Mouse (Mus musculus): Measurements from ENCODE around the gene 1700061G19Rik. TPM values are rescaled to one million over a fixed set of nuclear protein-coding genes. Genes with fewer than 3 reads are reported as not detected.
"Not testable (repeated sequence)": the region's sequence is repeated elsewhere in the genome, so short reads cannot be mapped to it uniquely, and the experiment has no call there.

1700061G19Rik gene
- polyA plus RNA-seq, 1 experiment from 2014 or later: 0.14 TPM

DNA sequence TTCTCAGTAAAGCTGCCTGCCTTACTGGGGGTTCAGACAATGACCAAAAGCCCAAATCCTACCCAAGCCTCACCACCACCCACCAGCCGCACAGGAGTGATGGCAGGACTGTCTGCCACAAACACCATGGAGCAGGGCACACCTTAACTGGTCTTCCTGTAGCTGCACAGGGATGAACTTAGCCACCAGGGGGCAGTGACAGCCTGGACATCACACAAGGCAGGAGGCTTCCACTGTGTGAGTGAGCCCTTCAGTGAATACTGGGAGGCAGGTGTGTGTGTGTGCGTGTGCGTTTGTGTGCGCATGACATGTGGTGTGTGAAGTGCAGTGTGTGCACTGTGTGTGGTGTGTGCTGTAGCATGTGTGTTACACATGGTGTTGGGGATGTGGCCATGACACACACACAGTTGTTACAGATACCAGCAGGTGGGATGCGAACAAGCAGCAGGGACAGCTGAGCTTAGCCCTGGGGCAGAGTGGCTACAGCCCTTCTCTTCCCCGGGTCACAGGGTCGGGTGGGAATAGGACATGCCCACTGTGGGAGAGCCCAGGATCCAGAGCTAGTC is 22.4 kb downstream of the 1700061G19Rik start:
- no peak overlapping the region for H3K9ac ChIP-seq (ENCODE audit: low read depth, low read length)
- no peak overlapping the region for H3K27ac ChIP-seq (replicated peaks; ENCODE audit: low read depth, low read length)
- peak; percentile 76 for DNase-seq (ENCODE audit: low spot score)
- H3K4me2 ChIP-seq (ENCODE audit: low read depth, low read length): no peak overlapping the region
- ATAC-seq (ENCODE audit: low read depth): peak; percentile 82
- peaks cover 97% of the 10 kb centered on the region for H3K36me3 ChIP-seq (ENCODE audit: control insufficient read depth, insufficient read depth, low read length)
- no peaks in the 10 kb centered on the region for H3K9me3 ChIP-seq (ENCODE audit: control insufficient read depth, low read length)
- 82% methylated on average over 7 of the region's 7 CpGs for WGBS
- H3K27me3 ChIP-seq (replicated peaks; ENCODE audit: control insufficient read depth, insufficient read depth, low read length): no peaks in the 10 kb centered on the region
- H3K4me1 ChIP-seq (ENCODE audit: control insufficient read depth, insufficient read depth, low read length): no peaks in the 10 kb centered on the region
- H3K4me3 ChIP-seq (ENCODE audit: low read depth, low read length): no peak overlapping the region

DNA sequence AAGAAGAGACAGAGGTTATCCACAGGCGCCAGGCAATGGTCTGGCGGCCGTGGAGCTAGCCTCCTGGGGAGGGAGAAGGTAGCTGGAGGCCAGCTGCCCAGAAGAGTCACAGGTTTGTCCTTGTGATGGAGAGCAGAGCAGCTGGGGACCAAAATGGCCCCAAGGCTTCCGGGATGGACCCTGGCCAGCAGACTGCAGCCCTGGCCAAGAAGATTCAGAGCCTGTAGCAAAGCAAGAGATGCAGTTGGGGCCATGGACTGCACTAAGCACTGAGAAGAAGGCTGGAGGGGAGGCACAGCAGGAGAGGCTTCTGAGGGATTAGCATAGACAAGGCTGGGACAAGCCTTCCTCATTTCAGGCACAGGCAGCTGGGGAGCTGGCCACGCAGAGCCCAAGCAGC is 27.4 kb downstream of the 1700061G19Rik start:
- Histone ChIP-seq H3K4me2 (ENCODE audit: low read depth, low read length) (no peak overlapping the region), H3K36me3 (ENCODE audit: control insufficient read depth, insufficient read depth, low read length) (peaks cover 75% of the 10 kb centered on the region), H3K9me3 (ENCODE audit: control insufficient read depth, low read length) (no peaks in the 10 kb centered on the region), H3K9ac (ENCODE audit: low read depth, low read length) (no peak overlapping the region), H3K27me3 (replicated peaks; ENCODE audit: control insufficient read depth, insufficient read depth, low read length) (no peaks in the 10 kb centered on the region), H3K27ac (replicated peaks; ENCODE audit: low read depth, low read length) (no peak overlapping the region), H3K4me3 (ENCODE audit: low read depth, low read length) (no peak overlapping the region), H3K4me1 (ENCODE audit: control insufficient read depth, insufficient read depth, low read length) (no peaks in the 10 kb centered on the region)
- 90% methylated on average over 4 of the region's 5 CpGs for WGBS
- no peak for ATAC-seq (ENCODE audit: low read depth)
- DNase-seq (ENCODE audit: low spot score): no peak

DNA sequence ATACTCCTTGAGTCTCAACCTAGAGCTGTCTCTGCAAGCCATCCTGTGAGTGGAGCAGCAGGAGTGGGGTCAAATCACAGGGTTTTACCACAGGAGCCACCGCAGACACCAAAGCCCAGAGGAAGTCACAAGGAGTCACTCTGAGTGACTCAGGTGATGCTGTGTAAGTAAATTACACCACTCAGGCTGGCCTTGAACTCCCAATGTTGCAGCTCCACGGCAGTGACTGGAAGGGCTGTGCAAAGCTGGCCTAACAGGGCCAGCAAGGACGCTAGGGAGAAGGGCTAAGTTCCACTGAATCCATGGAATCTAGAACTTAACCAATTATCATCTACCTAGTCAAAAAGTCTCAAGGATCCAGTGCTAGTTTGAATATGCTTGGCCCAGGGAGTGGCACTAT is 30.9 kb downstream of the 1700061G19Rik start:
- no peak for ATAC-seq (ENCODE audit: low read depth)
- H3K4me1 ChIP-seq (ENCODE audit: control insufficient read depth, insufficient read depth, low read length): no peaks in the 10 kb centered on the region
- no peak overlapping the region for H3K4me2 ChIP-seq (ENCODE audit: low read depth, low read length)
- no peak overlapping the region for H3K9ac ChIP-seq (ENCODE audit: low read depth, low read length)
- H3K36me3 ChIP-seq (ENCODE audit: control insufficient read depth, insufficient read depth, low read length): peaks cover 56% of the 10 kb centered on the region
- WGBS: 86% methylated on average over 3 of the region's 3 CpGs
- no peaks in the 10 kb centered on the region for H3K27me3 ChIP-seq (replicated peaks; ENCODE audit: control insufficient read depth, insufficient read depth, low read length)
- H3K27ac ChIP-seq (replicated peaks; ENCODE audit: low read depth, low read length): no peak overlapping the region
- no peak overlapping the region for H3K4me3 ChIP-seq (ENCODE audit: low read depth, low read length)
- DNase-seq (ENCODE audit: low spot score): no peak
- H3K9me3 ChIP-seq (ENCODE audit: control insufficient read depth, low read length): no peaks in the 10 kb centered on the region

DNA sequence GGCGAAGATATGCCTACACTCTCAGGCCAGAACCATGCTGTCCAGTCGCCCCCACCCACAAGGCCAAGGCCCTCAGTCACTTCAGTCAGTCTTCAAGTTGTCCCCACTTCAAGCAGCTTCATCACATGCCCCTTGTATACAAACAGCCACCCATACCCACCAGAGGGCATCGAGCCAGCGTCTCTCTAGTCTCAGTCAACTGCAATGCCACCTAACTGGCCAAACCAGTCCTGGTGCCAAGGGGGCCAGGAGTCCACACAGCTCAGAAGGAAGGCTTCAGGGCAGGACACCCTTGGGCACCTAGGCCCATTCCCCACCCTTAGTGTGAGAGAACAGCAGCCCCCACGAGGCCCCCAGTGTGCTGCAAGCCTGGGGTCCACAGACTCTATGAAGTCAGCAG is 31.8 kb downstream of the 1700061G19Rik start:
- Histone ChIP-seq H3K9ac (ENCODE audit: low read depth, low read length) (no peak overlapping the region), H3K4me1 (ENCODE audit: control insufficient read depth, insufficient read depth, low read length) (no peaks in the 10 kb centered on the region), H3K4me2 (ENCODE audit: low read depth, low read length) (no peak overlapping the region), H3K9me3 (ENCODE audit: control insufficient read depth, low read length) (no peaks in the 10 kb centered on the region), H3K36me3 (ENCODE audit: control insufficient read depth, insufficient read depth, low read length) (peaks cover 56% of the 10 kb centered on the region), H3K27ac (replicated peaks; ENCODE audit: low read depth, low read length) (no peak overlapping the region), H3K4me3 (ENCODE audit: low read depth, low read length) (no peak overlapping the region), H3K27me3 (replicated peaks; ENCODE audit: control insufficient read depth, insufficient read depth, low read length) (no peaks in the 10 kb centered on the region)
- peak; percentile 58 for DNase-seq (ENCODE audit: low spot score)
- ATAC-seq (ENCODE audit: low read depth): peak; percentile 64; the same call in 1 of the 2 replicates
- WGBS: 91% methylated on average over 5 of the region's 5 CpGs

DNA sequence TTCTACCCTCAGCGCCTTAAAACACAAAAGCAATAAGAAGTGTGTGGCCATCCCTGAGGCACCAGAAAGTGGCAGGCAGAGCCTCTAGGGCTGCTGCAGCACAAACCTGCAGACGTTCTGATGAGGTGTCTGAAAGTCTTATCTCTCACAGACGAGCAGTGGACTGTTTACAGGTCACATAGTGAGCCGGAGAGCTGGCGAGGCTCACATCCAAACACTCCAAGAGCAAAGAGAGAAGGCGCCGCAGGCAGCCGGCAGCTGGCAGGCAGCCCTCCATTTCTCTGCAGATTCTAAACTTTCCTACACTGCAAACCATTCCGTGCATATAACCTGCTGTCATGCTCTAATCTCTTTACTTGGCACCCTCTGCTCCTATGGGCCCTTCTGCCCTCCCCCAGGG is 32.6 kb downstream of the 1700061G19Rik start:
- ATAC-seq (ENCODE audit: low read depth) (peak; percentile 30; the same call in 1 of the 2 replicates), DNase-seq (ENCODE audit: low spot score) (no peak)
- no peaks in the 10 kb centered on the region for H3K4me1 ChIP-seq (ENCODE audit: control insufficient read depth, insufficient read depth, low read length)
- H3K9me3 ChIP-seq (ENCODE audit: control insufficient read depth, low read length): no peaks in the 10 kb centered on the region
- no peak overlapping the region for H3K4me3 ChIP-seq (ENCODE audit: low read depth, low read length)
- no peak overlapping the region for H3K27ac ChIP-seq (replicated peaks; ENCODE audit: low read depth, low read length)
- peaks cover 53% of the 10 kb centered on the region for H3K36me3 ChIP-seq (ENCODE audit: control insufficient read depth, insufficient read depth, low read length)
- 86% methylated on average over 9 of the region's 9 CpGs for WGBS
- no peaks in the 10 kb centered on the region for H3K27me3 ChIP-seq (replicated peaks; ENCODE audit: control insufficient read depth, insufficient read depth, low read length)
- no peak overlapping the region for H3K4me2 ChIP-seq (ENCODE audit: low read depth, low read length)
- H3K9ac ChIP-seq (ENCODE audit: low read depth, low read length): no peak overlapping the region

DNA sequence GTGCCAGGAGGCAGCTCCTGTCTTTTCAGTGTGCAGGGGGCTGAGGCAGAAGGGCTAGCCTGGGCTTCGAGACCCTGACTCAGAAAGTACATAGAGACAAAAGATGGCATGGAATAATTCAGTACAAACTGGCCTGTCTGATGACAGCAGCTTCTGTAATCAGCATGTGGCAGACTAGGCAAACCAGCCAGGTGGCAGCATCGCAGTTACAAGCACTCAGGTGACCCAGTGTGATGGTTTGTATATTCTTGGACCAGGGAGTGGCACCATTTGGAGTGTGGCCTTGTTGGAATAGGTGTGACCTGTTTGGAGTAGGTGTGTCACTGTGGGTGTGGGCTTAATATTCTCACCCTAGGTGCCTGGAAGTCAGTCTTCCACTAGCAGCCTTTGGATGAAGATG is 34.5 kb downstream of the 1700061G19Rik start:
- H3K27ac ChIP-seq (replicated peaks; ENCODE audit: low read depth, low read length); H3K27me3 ChIP-seq (replicated peaks; ENCODE audit: control insufficient read depth, insufficient read depth, low read length); H3K4me1 ChIP-seq (ENCODE audit: control insufficient read depth, insufficient read depth, low read length); H3K4me3 ChIP-seq (ENCODE audit: low read depth, low read length); ATAC-seq (ENCODE audit: low read depth); DNase-seq (ENCODE audit: low spot score); H3K9me3 ChIP-seq (ENCODE audit: control insufficient read depth, low read length); H3K4me2 ChIP-seq (ENCODE audit: low read depth, low read length); H3K9ac ChIP-seq (ENCODE audit: low read depth, low read length): not testable (repeated sequence)
- 90% methylated on average over 2 of the region's 2 CpGs for WGBS
- H3K36me3 ChIP-seq (ENCODE audit: control insufficient read depth, insufficient read depth, low read length): peaks cover 53% of the 10 kb centered on the region

DNA sequence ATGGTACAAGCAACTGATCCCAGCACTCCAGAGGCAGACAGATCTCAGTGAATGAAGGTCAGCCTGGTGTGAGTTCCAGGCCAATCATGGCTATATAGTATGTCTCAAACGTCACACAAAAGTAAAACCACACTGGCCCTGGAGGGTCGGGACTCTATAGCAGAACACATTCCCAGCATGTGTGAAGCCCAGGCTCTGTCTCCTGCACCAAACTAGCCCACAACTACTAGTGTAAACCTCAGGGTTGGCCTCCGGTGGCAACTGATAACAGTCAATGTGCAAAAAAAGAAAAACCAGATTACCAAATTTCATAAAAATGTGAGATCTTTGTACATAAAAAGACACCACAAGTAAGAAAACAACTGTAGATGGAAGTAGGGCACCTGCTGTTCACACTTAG is 37.7 kb downstream of the 1700061G19Rik start:
- Histone ChIP-seq H3K9me3 (ENCODE audit: control insufficient read depth, low read length) (no peaks in the 10 kb centered on the region), H3K4me3 (ENCODE audit: low read depth, low read length) (no peak overlapping the region), H3K27ac (replicated peaks; ENCODE audit: low read depth, low read length) (no peak overlapping the region), H3K4me2 (ENCODE audit: low read depth, low read length) (no peak overlapping the region), H3K4me1 (ENCODE audit: control insufficient read depth, insufficient read depth, low read length) (no peaks in the 10 kb centered on the region), H3K9ac (ENCODE audit: low read depth, low read length) (no peak overlapping the region), H3K27me3 (replicated peaks; ENCODE audit: control insufficient read depth, insufficient read depth, low read length) (no peaks in the 10 kb centered on the region), H3K36me3 (ENCODE audit: control insufficient read depth, insufficient read depth, low read length) (peaks cover 62% of the 10 kb centered on the region)
- ATAC-seq (ENCODE audit: low read depth) (no peak), DNase-seq (ENCODE audit: low spot score) (no peak)
- 83% methylated on average over 3 of the region's 3 CpGs for WGBS

DNA sequence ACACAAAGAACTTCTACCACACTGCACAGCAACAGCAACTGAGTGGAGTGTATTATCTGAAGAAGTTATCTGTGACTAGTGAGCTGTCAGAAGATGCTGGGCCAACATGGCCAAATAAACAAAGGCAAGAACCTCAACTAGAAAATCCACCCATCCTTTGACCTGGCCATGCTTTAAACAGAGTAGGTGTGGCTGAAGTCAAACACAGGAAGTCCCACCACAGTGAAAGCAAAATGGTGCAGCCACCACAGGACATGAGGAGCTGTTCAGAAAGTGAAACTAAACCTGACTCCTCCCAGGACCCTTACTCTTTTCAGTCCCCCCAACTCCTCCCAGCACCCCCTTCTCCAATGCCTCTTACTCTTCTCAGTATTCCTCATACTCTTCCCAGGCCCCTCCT is 38.2 kb downstream of the 1700061G19Rik start:
- peaks cover 65% of the 10 kb centered on the region for H3K36me3 ChIP-seq (ENCODE audit: control insufficient read depth, insufficient read depth, low read length)
- H3K27me3 ChIP-seq (replicated peaks; ENCODE audit: control insufficient read depth, insufficient read depth, low read length): no peaks in the 10 kb centered on the region
- no peak for ATAC-seq (ENCODE audit: low read depth)
- no peak for DNase-seq (ENCODE audit: low spot score)
- H3K4me2 ChIP-seq (ENCODE audit: low read depth, low read length): no peak overlapping the region
- H3K27ac ChIP-seq (replicated peaks; ENCODE audit: low read depth, low read length): no peak overlapping the region
- no peak overlapping the region for H3K4me3 ChIP-seq (ENCODE audit: low read depth, low read length)
- H3K9ac ChIP-seq (ENCODE audit: low read depth, low read length): no peak overlapping the region
- no peaks in the 10 kb centered on the region for H3K4me1 ChIP-seq (ENCODE audit: control insufficient read depth, insufficient read depth, low read length)
- H3K9me3 ChIP-seq (ENCODE audit: control insufficient read depth, low read length): no peaks in the 10 kb centered on the region

DNA sequence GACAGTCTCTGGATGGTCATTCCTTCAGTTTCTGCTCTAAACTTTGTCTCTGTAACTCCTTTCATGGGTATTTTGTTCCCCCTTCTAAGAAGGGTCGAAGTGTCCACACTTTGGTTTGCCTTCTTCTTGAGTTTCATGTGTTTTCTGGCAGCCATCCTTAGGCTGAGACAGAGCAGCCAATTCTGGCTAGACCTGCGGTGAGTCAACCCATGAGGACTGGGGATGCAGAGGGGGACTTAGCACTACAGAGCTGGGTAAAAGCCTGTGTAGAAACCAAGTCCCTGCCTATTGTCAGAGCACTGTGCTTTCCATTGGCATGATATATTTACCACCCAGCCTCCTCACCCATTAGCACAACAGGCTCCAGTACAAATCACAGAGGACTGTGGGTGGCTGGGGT is 41.9 kb downstream of the 1700061G19Rik start:
- H3K4me2 ChIP-seq (ENCODE audit: low read depth, low read length): no peak overlapping the region
- no peaks in the 10 kb centered on the region for H3K27me3 ChIP-seq (replicated peaks; ENCODE audit: control insufficient read depth, insufficient read depth, low read length)
- DNase-seq (ENCODE audit: low spot score) (no peak), ATAC-seq (ENCODE audit: low read depth) (no peak)
- no peak overlapping the region for H3K27ac ChIP-seq (replicated peaks; ENCODE audit: low read depth, low read length)
- H3K4me3 ChIP-seq (ENCODE audit: low read depth, low read length): no peak overlapping the region
- H3K9me3 ChIP-seq (ENCODE audit: control insufficient read depth, low read length): no peaks in the 10 kb centered on the region
- H3K36me3 ChIP-seq (ENCODE audit: control insufficient read depth, insufficient read depth, low read length): peaks cover 75% of the 10 kb centered on the region
- 91% methylated on average over 2 of the region's 2 CpGs for WGBS
- H3K9ac ChIP-seq (ENCODE audit: low read depth, low read length): no peak overlapping the region
- H3K4me1 ChIP-seq (ENCODE audit: control insufficient read depth, insufficient read depth, low read length): no peaks in the 10 kb centered on the region
